Mouse (Mus musculus) CD8-positive naive resting alpha-beta T cell, adult 57 days (primary cell): ENCODE measurements around the gene Mcee. TPM values are rescaled to one million over a fixed set of nuclear protein-coding genes. Genes with fewer than 3 reads are reported as not detected.

Experiments used
- total RNA-seq: library from RNA; stranded (reverse); gene quantifications from one replicate; pipeline ENCODE4 v1.2.4, GENCODE M21; 2023

Gene Mcee
- total RNA-seq, result 16.6 TPM

DNA sequence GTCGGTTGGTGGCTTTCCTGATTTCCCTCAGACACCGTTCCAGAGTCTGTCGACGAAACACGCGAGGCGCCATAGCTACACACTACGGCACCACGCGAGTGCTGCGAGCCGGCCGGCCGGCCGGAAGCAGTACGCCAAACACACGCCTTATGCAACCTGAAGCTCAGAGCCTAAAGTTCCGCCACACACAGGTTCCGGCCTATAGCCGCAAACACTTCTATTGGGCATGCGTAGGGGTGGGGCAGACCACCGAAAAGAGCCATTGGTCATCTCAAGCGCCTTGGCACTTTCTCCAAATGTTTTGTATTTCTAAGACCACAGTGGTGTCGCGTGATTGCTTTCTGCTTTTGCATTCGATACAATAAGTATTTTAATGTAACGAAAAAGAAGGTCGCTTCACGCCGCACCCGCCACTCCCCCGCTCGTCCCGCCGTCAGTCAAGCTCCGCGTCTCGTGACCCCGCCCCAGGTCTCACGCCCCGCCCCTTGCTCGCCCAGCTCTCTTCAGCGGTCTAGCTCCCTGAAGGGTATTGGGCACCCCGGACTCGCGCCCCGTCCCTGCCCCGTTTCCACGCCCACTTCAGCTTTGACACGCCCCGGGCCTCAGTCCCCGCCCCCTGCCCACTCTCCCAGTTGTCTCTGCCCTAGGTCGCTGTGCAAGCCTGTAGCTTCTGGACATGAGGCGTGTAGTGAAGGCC is at the start of gene Mcee, which contains the start of gene Mphosph10:
Gene Mcee, plus strand, starts transcription at position 486 of the 697 bp plus-strand sequence.
Gene Mphosph10, minus strand, starts transcription at position 147 of the 697 bp plus-strand sequence.

DNA sequence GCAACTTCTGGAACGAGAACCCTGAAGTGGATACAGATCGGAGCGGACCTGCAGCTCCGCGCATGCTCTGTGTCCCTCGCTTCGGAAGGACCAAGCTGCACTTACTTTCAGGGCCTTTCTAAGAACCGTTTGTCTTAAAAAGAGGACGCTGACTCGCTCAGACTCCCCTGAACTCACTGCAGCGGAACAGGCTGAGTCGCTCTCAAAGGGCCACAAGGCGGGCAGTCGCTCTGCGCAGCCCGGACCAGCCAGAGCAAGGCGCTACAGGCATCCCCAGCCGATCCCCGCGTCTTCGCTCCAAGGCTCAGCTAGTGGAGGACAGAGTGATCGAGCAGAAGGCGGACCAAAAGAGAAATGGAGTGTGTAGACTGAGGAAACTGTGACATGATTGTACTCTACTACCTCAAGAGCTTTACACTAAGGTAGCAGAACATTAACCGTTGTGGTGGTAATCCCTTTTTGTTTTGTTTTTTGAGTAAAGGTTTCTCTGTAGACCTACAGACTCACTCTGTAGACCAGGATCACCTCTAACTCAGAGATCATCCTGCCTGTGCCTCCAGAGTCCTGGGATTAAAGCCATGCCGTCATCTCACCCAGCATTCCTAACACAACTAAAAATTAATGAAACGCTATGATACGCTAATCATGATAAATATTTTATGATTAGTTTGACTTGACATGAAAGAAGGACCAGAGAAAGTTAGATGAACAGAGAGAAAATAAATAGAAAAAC is 18.4 kb upstream of the Mcee start, which contains the start of gene Fan1:
Gene Fan1, minus strand, starts transcription at position 266 of the 733 bp plus-strand sequence.

Other genes with a start within 250 kb of the Mcee start
- gene Trpm1, start 238.8 kb upstream of the Mcee start, total RNA-seq, result 28.4 TPM
- 16.3 TPM for gene Mtmr10, start 105.0 kb upstream of the Mcee start, total RNA-seq
- gene Fan1, start 18.5 kb upstream of the Mcee start, total RNA-seq, result 13.6 TPM
- 51.7 TPM for gene Mphosph10, start 339 bp upstream of the Mcee start, total RNA-seq
- not detected for gene Apba2, start 109.1 kb downstream of the Mcee start, total RNA-seq